Mouse (Mus musculus) heart, adult 8-10 months (tissue): ENCODE results near the gene Egf. TPM values are rescaled to one million over a fixed set of nuclear protein-coding genes. Genes with fewer than 3 reads are reported as not detected.

Experiments
- DNase-seq: peaks from one replicate; pipeline ENCODE4 v3.0.0; 2022; ENCODE audit warnings: low spot score
- microRNA-seq: library from miRNA; unstranded; fragments of <30 nt; microRNA quantifications from one replicate; pipeline ENCODE4 v1.2.0, GENCODE M21; 2022
- total RNA-seq, 4 experiments: library from RNA; stranded (reverse); gene quantifications; 2 replicates each; pipeline ENCODE4 v1.2.4; 2022

The Egf gene
- total RNA-seq, 4 experiments from 2014 or later, result 1.9 to 5.6 (median 2.7) TPM

DNA sequence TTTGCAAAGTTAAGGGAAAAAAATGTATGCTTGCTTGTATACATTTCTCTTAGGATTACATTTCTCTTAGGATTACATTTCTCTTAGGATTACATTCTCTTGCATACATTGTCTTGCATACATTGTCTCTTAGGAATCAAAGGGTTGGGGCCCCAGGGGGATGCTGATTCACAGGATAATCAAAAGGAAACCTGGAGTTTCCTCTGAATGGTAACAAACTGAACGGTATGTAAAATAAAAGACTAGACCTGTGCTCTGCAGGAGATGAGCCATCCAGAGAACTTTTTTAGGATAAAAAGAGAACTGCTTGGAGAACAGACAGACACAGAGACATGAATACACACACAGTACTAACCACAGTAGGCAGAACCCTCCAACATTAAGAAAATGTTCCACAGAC, 104.2 kb downstream of the Egf start:
- no peak for DNase-seq

DNA sequence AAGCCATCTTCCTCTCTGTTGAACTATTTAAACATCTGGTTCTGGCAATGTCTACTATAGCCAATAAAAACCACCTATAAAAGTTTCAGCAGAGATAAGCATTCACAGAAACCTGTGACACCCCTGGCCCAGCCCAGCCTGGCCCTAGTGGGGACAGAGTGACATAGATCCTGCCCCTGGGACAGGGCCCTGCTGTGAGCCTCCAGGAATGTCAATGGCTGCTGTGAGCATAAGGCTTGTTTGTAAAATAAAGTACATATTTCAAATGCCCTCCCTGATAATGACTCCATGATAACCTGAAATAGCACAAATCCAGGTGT, 104.9 kb downstream of the Egf start:
- DNase-seq, result no peak

DNA sequence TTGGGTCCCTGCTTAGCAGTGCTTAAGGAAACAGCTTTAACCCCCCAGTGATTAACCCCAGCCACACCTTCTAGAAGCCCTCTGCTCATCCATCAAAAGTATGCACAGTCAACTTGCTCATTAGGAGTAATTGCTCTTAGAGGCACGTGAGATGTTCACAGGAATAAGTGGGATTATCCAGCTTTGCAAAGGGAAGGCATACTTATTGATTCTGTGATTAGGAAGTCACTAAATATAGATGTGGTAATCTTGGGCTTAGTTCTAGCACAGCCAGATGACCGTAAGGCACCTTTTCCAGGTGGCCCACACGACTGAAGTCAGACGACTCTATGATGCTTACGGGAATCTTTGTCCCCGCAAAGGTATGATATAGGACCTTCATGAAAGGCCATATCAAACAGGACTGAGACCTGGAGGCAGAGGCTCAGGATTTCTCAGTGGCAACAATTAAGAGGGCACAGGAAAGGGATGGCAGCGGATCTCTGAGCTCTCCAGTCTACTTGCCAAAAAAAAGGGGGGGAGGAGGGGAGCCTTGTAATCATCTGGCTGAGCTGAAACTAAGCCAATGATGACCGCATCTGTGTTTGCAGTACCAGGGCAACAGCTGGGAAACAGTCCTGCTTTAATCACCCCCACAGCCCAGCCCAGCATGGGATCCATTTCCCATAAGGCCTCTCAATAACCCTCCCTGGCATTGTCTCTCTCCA, 105.4 kb downstream of the Egf start:
- peak; percentile 40 for DNase-seq

DNA sequence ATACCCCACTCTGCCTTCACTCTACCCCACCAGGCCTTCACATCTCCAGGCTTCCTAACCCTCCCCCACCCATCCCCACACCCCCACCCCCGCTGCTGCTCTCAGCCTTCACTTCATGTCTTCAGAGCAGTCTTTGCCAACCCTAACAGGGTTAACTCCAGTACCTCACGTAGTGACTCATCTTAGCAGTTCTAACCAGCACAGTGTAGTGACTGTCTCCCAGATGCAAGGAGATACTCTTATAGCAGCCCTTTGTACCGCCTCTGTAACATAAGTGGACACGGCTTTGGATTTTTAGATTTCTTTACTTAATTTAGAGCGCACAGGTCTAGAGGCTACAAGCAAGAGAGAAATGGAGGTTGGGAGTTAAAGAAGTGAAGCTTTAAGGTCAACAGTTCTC, 106.5 kb downstream of the Egf start:
- DNase-seq, result no peak

DNA sequence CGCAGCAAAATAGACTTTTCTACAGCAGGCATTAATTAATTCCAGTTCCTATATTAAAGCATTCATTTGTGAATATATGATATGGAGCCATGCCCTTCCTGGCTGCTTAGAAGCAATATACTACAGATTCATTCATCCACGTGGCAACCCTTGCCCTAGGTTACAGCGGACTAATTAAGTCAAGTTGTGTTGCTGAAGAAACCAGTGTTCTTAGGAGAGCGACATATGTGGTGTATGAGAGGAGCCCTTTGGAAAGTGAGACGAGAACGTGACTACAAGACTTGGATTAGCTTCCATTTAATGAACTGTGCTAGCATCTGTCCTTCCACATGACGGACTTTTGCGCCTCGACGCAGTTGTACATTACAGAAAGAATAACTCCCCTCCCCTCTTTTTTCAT, 107.8 kb downstream of the Egf start:
- no peak for DNase-seq

DNA sequence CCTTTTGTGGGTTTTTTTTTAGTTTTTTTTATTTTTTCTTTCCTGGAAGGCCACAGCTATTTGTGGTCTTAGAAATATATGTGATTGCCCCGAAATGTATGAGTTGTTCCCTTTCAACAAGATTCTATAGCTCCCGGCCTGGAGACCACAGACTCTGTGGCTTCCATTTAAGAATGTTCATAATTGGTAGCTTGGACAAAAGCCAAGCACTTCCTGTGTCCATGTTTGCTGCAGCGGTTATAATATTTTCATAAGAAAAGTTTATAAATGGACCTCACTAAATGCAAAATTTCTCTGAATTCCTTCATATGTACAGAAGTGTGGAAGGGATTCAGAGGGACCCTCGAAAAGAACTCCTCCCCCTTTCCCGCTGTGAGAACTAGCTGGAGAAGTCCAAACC, 108.3 kb downstream of the Egf start:
- no peak for DNase-seq

DNA sequence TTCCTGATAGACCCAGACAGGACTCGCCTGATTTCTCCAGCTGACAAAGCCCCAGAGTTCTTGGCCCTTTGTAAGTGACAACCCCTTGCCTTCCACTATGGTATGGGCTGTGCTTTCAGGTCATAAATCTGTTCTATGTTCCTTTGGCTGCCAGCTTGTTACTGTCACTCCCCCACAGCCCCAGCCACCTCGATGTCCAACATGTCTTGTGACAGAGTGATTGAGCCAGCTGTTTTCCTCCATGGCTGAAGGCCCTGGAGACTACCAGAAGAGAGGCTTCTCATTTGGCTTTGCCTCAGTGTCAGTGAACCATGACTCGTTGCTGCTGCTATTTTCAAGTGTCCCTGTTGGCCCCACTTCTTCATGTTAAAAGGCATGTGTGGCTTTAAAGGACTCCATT, 109.7 kb downstream of the Egf start:
- DNase-seq, result peak; percentile 13

DNA sequence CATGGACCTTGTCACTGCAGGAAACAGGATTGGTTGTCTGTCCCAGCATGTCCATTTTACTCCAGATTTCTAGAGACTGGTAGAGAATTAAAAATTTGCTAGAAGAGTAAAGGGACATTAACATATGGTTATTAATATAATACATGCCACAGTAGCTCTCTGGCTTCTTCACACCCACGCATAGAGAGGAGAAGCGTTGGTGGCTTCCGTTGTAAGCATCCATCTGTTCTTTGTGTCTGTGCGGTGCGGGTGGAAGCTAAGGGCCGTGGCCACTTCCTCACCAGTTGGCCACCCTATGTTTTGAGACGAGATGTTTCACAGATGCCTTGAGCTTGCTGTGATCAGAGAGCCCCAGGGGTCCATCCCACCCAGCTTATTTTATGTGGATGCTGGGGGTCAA, 113.5 kb downstream of the Egf start:
- no peak for DNase-seq

DNA sequence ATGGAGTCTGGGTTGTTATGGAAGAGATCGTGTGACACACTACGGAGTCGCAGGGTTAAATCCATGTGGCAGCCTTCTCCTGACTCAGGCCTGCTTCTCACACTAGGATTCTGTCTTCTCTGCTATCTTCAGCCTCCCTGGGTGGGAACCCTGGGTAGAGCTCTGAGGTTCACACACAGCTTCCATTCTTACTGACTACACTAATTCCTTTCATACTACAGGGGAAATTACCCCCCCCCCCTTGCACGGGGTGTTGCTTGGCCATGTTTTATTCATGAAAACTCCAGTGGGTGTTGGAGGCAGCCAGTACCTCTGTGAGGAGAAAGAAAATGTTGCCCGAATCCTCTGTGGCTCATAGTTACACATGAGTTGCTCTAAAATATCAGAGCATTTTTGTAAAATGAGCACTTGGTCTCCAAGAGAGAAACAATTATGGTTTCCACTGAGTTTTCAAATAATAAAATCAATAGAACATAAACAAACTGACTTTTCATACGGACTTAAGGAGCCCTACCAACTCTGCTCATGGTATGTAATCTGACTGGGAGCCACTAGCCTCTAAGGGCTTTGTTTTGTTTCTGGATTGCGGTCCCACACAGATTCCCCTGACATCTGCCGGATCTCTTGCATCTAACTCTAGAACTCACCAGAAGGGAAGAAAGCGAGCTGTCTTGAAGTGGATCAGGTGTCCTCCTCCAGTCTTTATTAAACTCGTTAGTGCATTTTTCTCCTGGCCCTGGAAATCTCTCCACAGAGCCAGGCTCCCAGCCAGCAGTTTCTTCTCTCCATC, 114.7 kb downstream of the Egf start:
- no peak for DNase-seq

DNA sequence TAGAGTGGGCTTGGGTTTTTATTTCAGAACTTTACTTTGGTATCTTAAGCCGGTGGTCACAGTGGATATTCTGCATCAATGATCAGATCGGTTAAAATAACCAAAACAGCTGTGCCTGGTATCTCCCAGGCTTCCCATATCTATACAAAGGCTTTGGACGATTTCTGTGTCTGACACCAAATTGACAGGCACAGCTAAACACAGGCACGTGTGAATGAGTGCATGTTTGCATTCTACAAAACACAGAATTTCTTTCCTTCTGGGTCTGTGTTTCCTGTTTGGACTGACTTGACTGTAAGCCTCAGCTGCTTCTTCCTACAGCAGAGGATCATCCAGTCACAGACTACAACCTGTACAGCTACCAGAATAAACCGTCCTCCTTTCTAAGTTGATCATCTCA, 115.4 kb downstream of the Egf start:
- no peak for DNase-seq

DNA sequence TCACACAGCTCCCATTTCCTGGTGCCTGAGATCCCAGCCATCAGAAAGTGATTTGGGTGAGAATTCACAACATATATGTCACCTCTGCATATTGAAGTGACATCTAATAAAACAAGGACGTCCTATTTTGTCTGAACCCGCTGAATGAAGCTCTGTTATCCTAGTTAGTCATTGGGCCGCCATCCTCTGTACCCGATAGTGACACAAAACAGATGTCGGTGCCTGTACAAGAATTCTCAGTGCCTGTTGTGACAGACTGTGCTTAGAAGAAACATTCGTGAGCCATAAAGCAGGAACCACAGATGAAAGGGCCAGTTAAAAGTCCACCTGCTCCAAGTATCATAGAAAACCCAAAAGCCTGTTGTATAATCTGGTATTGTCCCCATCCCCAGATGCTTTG, 117.7 kb downstream of the Egf start:
- DNase-seq, result no peak

DNA sequence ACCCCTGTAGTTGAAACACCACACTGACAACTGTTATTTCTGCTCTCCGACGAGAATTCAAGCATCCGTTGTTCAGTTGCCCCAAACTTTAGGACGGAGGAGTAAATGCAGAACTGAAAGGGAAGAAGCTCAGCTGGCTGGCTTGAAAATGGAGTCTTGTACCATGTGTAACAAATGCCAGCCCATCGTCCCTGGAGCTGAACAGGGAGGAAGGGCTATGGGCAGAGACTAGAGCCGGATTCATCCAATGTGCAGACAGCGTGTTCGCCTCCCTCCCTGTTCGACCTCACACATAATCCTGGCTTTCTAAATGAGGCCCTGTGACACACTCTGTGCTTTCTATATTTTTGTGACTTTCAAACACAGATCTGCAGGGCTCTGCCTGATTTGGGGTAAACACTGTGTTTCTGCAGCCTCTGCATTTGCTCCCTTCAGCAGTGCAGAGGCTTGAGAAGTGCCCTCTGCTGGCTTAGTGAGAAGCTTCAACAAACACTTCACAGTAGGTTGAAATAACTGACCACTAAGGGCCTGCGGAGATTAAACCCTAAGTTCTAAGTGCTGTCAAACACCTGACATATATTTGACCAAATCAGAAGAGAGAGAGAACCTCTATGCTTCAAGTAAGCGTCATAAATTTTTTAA, 120.7 kb downstream of the Egf start:
- peak; percentile 13 for DNase-seq

DNA sequence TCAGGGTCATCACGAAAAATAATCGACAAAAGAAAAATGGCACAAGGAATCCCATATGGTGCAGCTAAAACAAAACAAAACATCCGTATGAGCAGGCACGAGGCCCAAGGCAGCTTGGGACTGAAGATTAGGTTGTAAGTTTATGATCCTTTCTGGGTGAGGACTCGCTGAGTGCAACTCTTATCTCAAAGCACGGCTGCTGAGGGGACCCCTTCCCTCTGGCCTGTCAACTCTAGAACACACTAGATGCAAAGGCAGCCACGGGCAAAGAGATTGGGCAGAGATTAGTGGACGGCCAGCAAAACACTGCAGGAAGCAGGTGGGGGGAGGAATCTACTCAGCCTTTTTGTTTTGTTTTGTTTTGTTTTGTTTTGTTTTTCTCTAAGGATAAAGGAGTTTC, 121.6 kb downstream of the Egf start:
- no peak for DNase-seq

DNA sequence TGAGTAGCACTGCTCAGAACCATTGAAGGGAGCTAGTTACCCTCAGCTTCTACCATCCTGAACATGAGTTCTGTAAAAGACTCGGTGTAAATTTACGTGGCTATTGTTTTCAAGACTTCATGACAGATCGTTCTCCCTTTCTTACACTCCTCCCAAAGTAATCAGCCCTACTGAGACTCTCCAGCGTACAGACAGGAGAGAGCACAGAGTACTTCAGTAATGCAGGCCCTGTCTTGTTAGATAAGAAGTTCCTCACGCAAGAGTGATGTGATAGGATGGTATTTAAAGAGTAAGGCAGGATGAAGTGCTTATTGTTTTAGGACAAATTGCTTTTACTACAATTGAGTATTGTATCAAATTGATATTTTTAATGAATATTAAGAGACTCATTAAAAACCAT, 123.3 kb downstream of the Egf start:
- no peak for DNase-seq

DNA sequence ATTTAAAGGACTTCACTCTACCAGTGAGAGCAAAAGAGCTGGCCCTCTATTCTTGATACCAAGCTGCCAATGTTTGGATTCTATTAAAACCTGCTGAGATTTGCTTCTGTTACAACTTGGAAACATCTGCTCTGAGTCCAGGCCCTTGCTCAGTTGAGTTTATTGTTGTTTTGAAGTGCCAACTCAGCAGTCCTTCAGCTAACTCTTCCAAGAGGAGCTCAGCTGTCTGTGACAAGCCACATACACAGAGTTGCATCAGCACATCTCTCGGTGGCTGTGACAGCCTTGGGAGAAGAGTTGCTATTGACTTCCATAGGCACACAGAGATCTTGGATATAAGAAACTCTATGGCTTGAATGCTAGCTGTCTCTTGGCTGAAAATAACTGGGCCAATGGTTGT, 124.1 kb downstream of the Egf start:
- no peak for DNase-seq

Small RNA genes within 50 kb of the gene (microRNA-seq; reads per million reads assigned to microRNA genes)
- not detected for gene Gm24515

Other genes starting within 250 kb of the Egf start
- 1 to 10 TPM in 2 of 4 experiments, under 1 TPM in 2; 0.40 to 1.1 (median 0.92) TPM for gene Elovl6, start 223.0 kb downstream of the Egf start, total RNA-seq
- gene Lrit3, start 48.7 kb upstream of the Egf start, total RNA-seq, result not detected
- gene Rrh, start 67.3 kb upstream of the Egf start, total RNA-seq, result under 1 TPM in 1 of 4 experiments, not detected in 3; 0.25 TPM
- gene Gar1, start 76.1 kb upstream of the Egf start, total RNA-seq, result 10 to 100 TPM; 15.1 to 22.7 (median 21.6) TPM
- 1 to 10 TPM in 3 of 4 experiments, under 1 TPM in 1; 0.82 to 1.6 (median 1.1) TPM for gene Cfi, start 80.6 kb upstream of the Egf start, total RNA-seq
- gene Pla2g12a, start 123.3 kb upstream of the Egf start, total RNA-seq, result 10 to 100 TPM; 43.8 to 66.6 (median 45.6) TPM
- gene Casp6, start 146.1 kb upstream of the Egf start, total RNA-seq, result 10 to 100 TPM in 3 of 4 experiments, 1 to 10 TPM in 1; 8.9 to 16.8 (median 11.6) TPM
- 1 to 10 TPM; 1.1 to 2.5 (median 1.6) TPM for gene Mcub, start 214.9 kb upstream of the Egf start, total RNA-seq